Mouse (Mus musculus): ENCODE measurements around the gene Ccnl2. TPM values are rescaled to one million over a fixed set of nuclear protein-coding genes. Genes with fewer than 3 reads are reported as not detected.

Ccnl2 gene
- polyA plus RNA-seq (2011; ENCODE audit: insufficient read length, low read depth, missing spikeins), result 74.3 and 91.9 TPM in 2 replicates

DNA sequence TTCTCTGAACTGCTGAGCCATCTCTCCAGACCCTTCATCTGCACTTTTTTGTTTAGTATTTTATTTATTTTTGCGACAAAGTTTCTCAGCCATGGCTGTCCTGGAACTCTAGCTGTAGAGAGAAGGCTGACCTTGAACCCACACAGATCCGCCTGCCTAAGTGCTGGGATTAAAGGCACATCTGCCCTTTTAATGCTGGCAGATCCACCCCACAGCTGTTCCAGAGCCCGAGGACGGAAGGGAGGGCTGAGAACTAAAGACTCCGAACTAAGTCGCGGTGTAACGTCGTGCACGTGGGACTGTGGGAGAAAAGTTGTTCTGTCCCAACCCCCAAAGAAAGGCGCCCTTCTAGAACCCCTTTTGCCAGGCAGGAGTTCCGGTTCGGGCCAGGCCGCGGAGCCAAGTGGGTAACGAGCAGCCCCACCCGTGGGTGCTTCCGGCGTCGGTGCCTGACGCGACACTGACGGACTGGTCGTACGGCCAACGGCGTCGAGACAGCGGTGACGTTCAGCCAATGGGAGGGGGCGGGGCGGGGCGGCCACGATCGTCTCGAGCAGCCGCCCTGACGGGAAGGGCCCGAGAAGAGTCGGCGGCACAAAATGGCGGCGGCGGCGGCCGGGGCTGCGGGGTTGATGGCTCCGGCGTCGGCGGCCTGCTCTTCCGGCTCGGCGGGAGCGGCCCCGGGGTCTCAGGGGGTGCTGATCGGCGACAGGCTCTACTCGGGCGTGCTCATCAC lies at the start of gene Ccnl2:
Ccnl2 (plus strand) TSS at position 561 of the 736 bp plus-strand sequence.
- Histone ChIP-seq H3K4me1 (ENCODE audit: control insufficient read depth, insufficient read depth, low read length) (peaks cover 4% of the 10 kb centered on the region; the same call in 1 of the 2 replicates), H3K27ac (ENCODE audit: insufficient read depth, low read length) (peak within 1 kb of the TSS; percentile 78), H3K4me3 (ENCODE audit: insufficient read depth, low read length) (peak within 1 kb of the TSS; percentile 71)
- TF ChIP-seq CTCF (IDR thresholded peaks at IDR 0.05; ENCODE audit: borderline replicate concordance, insufficient read depth, low read length), result no peak
- peak; percentile 61 for TF ChIP-seq POLR2A (IDR thresholded peaks at IDR 0.05; ENCODE audit: low read depth, low read length)

DNA sequence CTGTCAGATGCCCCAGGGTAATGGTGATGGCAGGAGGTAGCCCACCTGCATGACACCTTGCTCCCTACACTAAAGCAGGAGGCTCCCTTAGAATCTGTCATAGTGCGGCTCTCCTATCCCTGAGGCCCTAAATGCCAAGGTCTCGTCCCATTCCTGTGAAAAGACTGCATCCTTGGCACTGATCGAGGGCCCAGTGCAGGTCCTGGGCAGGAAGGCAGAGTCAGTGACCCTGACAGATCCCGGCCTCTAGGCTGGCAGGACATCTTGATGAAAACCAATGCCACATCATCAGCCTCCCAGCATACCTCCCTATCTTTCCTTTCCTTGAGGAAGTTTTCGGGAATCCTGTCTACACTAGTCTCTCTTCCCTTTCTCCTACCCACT lies 42.8 kb upstream of the Ccnl2 start:
- no peak overlapping the region for H3K4me3 ChIP-seq (ENCODE audit: insufficient read depth, low read length)
- TF ChIP-seq CTCF (IDR thresholded peaks at IDR 0.05; ENCODE audit: borderline replicate concordance, insufficient read depth, low read length), result no peak
- no peak for TF ChIP-seq POLR2A (IDR thresholded peaks at IDR 0.05; ENCODE audit: low read depth, low read length)
- H3K27ac ChIP-seq (ENCODE audit: insufficient read depth, low read length), result no peak overlapping the region
- H3K4me1 ChIP-seq (ENCODE audit: control insufficient read depth, insufficient read depth, low read length), result no peaks in the 10 kb centered on the region

GRCm38 (mm10) chr4:155769880-155770512 lies 42.3 kb upstream of the Ccnl2 start:
- TF ChIP-seq CTCF (IDR thresholded peaks at IDR 0.05; ENCODE audit: borderline replicate concordance, insufficient read depth, low read length) (peak; percentile 93), POLR2A (IDR thresholded peaks at IDR 0.05; ENCODE audit: low read depth, low read length) (peak; percentile 70)
- peak overlapping the region; percentile 32 for H3K4me3 ChIP-seq (ENCODE audit: insufficient read depth, low read length)
- H3K4me1 ChIP-seq (ENCODE audit: control insufficient read depth, insufficient read depth, low read length), result peaks cover under 1% of the 10 kb centered on the region; the same call in 1 of the 2 replicates
- peak overlapping the region; percentile 43; the same call in 1 of the 2 replicates for H3K27ac ChIP-seq (ENCODE audit: insufficient read depth, low read length)

- Histone ChIP-seq H3K4me1 (ENCODE audit: control insufficient read depth, insufficient read depth, low read length) (peaks cover 6% of the 10 kb centered on the region), H3K4me3 (ENCODE audit: insufficient read depth, low read length) (no peak overlapping the region), H3K27ac (ENCODE audit: insufficient read depth, low read length) (no peak overlapping the region)
- TF ChIP-seq CTCF (IDR thresholded peaks at IDR 0.05; ENCODE audit: borderline replicate concordance, insufficient read depth, low read length) (no peak), POLR2A (IDR thresholded peaks at IDR 0.05; ENCODE audit: low read depth, low read length) (no peak)
Observed at GRCm38 (mm10) chr4:155770626-155771025, 41.7 kb upstream of the Ccnl2 start.

GRCm38 (mm10) chr4:155771706-155772105 lies 40.6 kb upstream of the Ccnl2 start:
- no peak for TF ChIP-seq CTCF (IDR thresholded peaks at IDR 0.05; ENCODE audit: borderline replicate concordance, insufficient read depth, low read length)
- no peak for TF ChIP-seq POLR2A (IDR thresholded peaks at IDR 0.05; ENCODE audit: low read depth, low read length)
- H3K4me3 ChIP-seq (ENCODE audit: insufficient read depth, low read length), result no peak overlapping the region
- H3K4me1 ChIP-seq (ENCODE audit: control insufficient read depth, insufficient read depth, low read length), result peaks cover 8% of the 10 kb centered on the region
- H3K27ac ChIP-seq (ENCODE audit: insufficient read depth, low read length), result no peak overlapping the region

GRCm38 (mm10) chr4:155772786-155773185 lies 39.5 kb upstream of the Ccnl2 start:
- Histone ChIP-seq H3K4me1 (ENCODE audit: control insufficient read depth, insufficient read depth, low read length) (peaks cover 8% of the 10 kb centered on the region), H3K27ac (ENCODE audit: insufficient read depth, low read length) (no peak overlapping the region), H3K4me3 (ENCODE audit: insufficient read depth, low read length) (no peak overlapping the region)
- no peak for TF ChIP-seq CTCF (IDR thresholded peaks at IDR 0.05; ENCODE audit: borderline replicate concordance, insufficient read depth, low read length)
- TF ChIP-seq POLR2A (IDR thresholded peaks at IDR 0.05; ENCODE audit: low read depth, low read length), result no peak

GRCm38 (mm10) chr4:155773335-155774078 lies 38.8 kb upstream of the Ccnl2 start:
- TF ChIP-seq CTCF (IDR thresholded peaks at IDR 0.05; ENCODE audit: borderline replicate concordance, insufficient read depth, low read length) (no peak), POLR2A (IDR thresholded peaks at IDR 0.05; ENCODE audit: low read depth, low read length) (no peak)

DNA sequence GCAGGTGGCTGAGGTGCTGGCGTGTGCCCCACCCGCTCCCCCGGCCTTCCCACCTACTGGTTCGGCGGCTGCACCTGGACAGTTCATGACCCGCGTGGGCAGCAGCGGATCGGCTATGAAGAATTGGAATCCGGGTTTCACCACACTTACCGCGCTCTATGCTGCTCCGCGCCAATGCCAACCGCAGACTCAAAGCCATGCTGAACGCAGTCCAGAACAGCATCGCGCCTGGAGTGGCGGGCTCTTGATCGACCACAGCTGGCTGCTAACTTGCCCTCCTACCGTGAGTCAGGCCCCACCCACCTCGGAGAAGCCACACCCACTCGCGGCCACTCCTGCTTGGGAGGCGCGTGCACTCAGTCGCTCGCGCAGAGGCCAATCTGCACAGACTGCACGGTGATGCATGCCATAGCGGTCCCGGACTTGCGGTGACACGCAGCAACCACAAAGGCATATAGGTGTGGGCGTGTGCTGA lies 38.0 kb upstream of the Ccnl2 start, which contains the start of gene Vwa1:
Vwa1 (minus strand) TSS at position 419 of the 475 bp plus-strand sequence.
- H3K4me3 ChIP-seq (ENCODE audit: insufficient read depth, low read length), result no peak within 1 kb of the TSS

More at GRCm38 (mm10) chr4:155773335-155774078, 38.8 kb upstream of the Ccnl2 start:
- Histone ChIP-seq H3K27ac (ENCODE audit: insufficient read depth, low read length) (no peak overlapping the region), H3K4me1 (ENCODE audit: control insufficient read depth, insufficient read depth, low read length) (peaks cover 8% of the 10 kb centered on the region), H3K4me3 (ENCODE audit: insufficient read depth, low read length) (no peak overlapping the region)

DNA sequence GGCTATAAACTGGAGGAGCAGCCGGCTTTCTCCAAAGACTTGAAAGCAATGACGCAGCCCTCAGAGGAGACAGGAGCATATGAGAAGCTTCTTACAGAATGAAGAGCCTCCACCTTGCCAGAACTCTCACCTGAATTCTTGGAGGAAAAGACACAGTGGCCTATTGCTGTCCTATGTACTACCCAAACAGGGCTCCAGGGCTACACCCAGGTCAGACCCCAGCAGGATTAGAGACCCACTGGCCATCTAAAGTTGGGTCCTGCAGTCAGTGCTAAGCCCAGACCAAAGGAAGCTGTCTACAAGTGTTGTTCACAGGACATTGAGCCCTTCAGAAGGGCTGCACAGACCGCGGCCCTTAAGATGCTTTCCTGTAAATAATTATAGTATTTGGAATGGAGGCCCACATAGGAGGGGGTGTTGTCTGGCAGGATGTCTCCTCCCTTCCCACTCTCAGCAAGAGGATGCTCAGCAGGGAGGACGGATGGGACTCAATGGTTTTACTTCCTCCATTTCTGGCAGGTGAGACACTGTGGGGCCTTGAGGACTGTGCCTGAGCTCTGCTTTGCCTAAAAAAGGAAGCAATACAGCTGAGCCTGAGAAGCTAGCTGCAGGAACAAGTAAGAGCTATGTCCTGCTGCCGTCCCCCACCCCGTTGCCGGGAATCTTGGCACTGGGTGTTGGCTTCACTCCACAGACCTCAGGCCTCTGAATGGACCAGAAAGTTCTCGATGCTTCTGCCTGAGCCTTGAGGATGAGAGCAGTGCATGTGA lies 37.1 kb upstream of the Ccnl2 start:
- Histone ChIP-seq H3K4me3 (ENCODE audit: insufficient read depth, low read length) (no peak overlapping the region), H3K27ac (ENCODE audit: insufficient read depth, low read length) (peak overlapping the region; percentile 36), H3K4me1 (ENCODE audit: control insufficient read depth, insufficient read depth, low read length) (peaks cover 8% of the 10 kb centered on the region)
- TF ChIP-seq POLR2A (IDR thresholded peaks at IDR 0.05; ENCODE audit: low read depth, low read length) (no peak), CTCF (IDR thresholded peaks at IDR 0.05; ENCODE audit: borderline replicate concordance, insufficient read depth, low read length) (no peak)

More for the DNA sequence above, 38.0 kb upstream of the Ccnl2 start, which contains the start of gene Vwa1:
- TF ChIP-seq CTCF (IDR thresholded peaks at IDR 0.05; ENCODE audit: borderline replicate concordance, insufficient read depth, low read length) (no peak), POLR2A (IDR thresholded peaks at IDR 0.05; ENCODE audit: low read depth, low read length) (peak; percentile 83)
- Histone ChIP-seq H3K27ac (ENCODE audit: insufficient read depth, low read length) (peak within 1 kb of the TSS; percentile 36), H3K4me1 (ENCODE audit: control insufficient read depth, insufficient read depth, low read length) (peaks cover 8% of the 10 kb centered on the region)

All from embryonic fibroblast, embryonic 13.5 days (primary cell).